Mouse (Mus musculus): ENCODE results near the gene Trpm3. TPM values are rescaled to one million over a fixed set of nuclear protein-coding genes. Genes with fewer than 3 reads are reported as not detected.

The Trpm3 gene
- polyA plus RNA-seq, 1 experiment from 2014 or later, result 1.7 TPM

DNA sequence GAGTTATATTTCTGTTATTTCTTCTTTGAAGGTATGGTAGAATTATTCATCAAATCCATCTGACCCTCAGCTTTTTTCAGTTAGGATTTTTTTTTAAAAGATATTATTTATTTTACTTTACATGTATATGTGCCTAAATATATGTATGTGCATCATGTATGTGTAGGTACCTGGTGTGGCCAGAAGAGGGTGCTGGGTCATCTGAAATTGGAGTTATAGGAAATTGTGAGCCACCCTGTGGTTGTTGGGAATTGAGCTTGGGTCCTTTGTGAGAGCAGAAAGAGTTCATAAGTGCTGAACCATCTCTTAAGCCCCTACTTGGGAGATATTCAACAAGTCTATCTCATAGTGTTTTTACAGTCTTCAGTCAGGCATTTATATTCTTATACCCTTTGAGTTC lies 389.1 kb downstream of the Trpm3 start:
- no peaks in the 10 kb centered on the region for H3K4me1 ChIP-seq
- no peak overlapping the region for H3K27ac ChIP-seq
- H3K36me3 ChIP-seq, result no peaks in the 10 kb centered on the region
- no peak overlapping the region for H3K4me3 ChIP-seq
- no peak overlapping the region for H3K4me2 ChIP-seq
- no peak overlapping the region for H3K9ac ChIP-seq
- no peaks in the 10 kb centered on the region for H3K27me3 ChIP-seq
- no peak for ATAC-seq (ENCODE audit: insufficient number of reproducible peaks, insufficient read depth, low FRiP score, low TSS enrichment, low read depth)
- H3K9me3 ChIP-seq, result no peaks in the 10 kb centered on the region

DNA sequence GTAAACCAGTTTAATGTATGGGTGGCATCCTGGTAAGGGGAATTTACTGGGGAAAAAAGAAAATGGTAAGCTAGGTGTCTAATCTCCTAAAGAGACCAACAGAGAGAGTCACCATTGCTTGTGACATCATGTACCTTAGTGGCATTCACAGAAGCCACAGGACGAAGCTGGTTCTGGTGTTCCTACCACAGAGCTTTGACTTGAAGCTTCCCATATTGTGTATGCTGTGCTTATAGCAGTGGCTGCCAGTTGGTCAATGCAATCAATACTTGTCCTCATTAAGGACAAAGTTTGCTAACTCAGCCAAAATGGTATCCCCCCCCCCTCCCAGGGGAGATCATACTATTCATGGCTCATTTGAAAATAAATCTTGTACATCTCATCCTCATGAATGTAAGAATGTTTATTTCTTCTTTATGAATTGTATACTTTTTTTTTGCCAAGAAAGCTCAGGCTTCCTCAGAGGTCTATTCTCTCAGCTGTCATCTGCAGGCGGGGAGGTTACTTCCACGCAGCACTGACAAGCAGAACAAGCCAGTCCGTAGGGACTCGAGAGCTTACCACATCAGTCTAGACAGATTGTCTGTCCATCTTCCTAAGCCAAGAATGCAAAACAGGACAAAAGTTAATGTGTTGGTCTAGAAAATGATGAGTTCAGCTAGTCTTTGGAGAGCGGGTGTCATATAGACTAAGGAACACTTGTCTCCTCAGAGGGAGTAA lies 404.3 kb downstream of the Trpm3 start:
- no peak for ATAC-seq (ENCODE audit: insufficient number of reproducible peaks, insufficient read depth, low FRiP score, low TSS enrichment, low read depth)
- Histone ChIP-seq H3K36me3 (no peaks in the 10 kb centered on the region), H3K9me3 (no peaks in the 10 kb centered on the region), H3K27me3 (no peaks in the 10 kb centered on the region), H3K4me3 (no peak overlapping the region), H3K9ac (no peak overlapping the region), H3K27ac (no peak overlapping the region), H3K4me2 (no peak overlapping the region), H3K4me1 (no peaks in the 10 kb centered on the region)
- WGBS, result 81% methylated on average over 6 of the region's 6 CpGs

DNA sequence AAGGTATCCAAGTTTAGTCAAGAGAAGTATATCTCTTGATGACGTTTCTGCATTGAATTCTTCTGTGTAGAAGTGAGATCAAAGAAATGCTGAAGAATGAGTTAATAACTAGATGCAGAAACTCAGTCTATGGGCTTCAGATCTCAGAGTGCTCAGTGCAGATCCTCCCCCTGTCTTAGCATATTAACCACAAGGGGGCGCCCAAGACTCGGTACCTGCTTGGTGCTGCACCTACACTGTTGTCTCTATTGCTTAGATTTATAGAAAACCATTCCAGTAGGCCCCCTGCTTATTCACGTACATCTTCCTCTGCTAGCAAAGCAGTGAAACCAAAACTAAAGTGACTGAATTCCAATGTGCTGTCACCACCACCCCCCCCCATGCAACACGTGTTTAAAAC lies 413.3 kb downstream of the Trpm3 start:
- H3K36me3 ChIP-seq, result no peaks in the 10 kb centered on the region
- no peak overlapping the region for H3K4me3 ChIP-seq
- no peak for ATAC-seq (ENCODE audit: insufficient number of reproducible peaks, insufficient read depth, low FRiP score, low TSS enrichment, low read depth)
- peaks cover 7% of the 10 kb centered on the region for H3K4me1 ChIP-seq
- no peak overlapping the region for H3K9ac ChIP-seq
- no peaks in the 10 kb centered on the region for H3K27me3 ChIP-seq
- no peaks in the 10 kb centered on the region for H3K9me3 ChIP-seq
- 27% methylated on average over 5 of the region's 5 CpGs for WGBS
- no peak overlapping the region for H3K27ac ChIP-seq
- H3K4me2 ChIP-seq, result no peak overlapping the region

DNA sequence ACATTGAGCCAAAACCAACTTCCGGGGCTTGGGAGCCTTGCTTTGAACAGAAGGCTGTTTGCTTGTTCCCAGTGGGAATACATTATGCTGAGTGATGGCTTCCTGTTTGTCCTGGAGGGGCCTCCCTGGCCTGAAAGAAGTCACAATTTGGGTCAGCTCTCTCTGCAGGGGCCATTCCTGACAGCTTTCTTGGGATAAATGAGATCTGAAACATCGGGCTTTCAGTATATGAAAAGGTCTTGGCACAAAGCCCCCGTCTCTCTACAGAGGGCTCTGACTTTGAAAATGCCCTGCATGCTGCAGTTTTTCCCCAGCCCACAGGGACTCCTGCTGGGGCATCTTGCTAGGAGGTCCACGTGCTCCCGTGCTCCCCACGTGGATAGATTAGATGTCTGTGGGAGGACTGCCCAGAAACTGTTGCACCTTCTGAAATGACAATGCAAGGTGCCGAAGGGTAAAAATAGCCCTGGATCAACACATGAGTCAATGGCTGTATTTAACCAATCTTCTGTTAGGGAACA lies 415.6 kb downstream of the Trpm3 start:
- H3K9ac ChIP-seq, result no peak overlapping the region
- H3K9me3 ChIP-seq, result no peaks in the 10 kb centered on the region
- no peak overlapping the region for H3K27ac ChIP-seq
- no peaks in the 10 kb centered on the region for H3K27me3 ChIP-seq
- no peak overlapping the region for H3K4me3 ChIP-seq
- H3K4me2 ChIP-seq, result no peak overlapping the region
- no peak for ATAC-seq (ENCODE audit: insufficient number of reproducible peaks, insufficient read depth, low FRiP score, low TSS enrichment, low read depth)
- 14% methylated on average over 7 of the region's 7 CpGs for WGBS
- H3K4me1 ChIP-seq, result peaks cover 7% of the 10 kb centered on the region
- no peaks in the 10 kb centered on the region for H3K36me3 ChIP-seq

DNA sequence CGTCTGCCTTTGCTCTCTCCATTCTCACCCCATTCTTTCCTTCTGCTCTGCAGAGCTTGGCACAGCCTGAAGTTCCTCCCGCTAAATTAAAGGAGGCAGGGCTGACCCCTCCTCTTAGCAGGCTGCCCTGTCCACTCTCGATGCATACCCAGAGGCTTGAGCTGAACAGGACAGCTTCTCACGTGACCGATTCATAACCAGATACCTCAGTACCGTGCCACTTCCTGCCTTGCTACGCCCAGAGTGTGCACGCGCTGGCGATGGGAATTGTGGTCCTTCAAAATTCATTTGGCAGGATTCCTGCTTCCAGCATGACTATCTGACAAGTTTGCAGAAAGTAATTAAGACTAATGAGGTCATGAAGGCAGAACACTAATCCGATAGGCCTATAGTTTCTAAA lies 433.6 kb downstream of the Trpm3 start:
- no peak for ATAC-seq (ENCODE audit: insufficient number of reproducible peaks, insufficient read depth, low FRiP score, low TSS enrichment, low read depth)
- 71% methylated on average over 11 of the region's 11 CpGs for WGBS
- Histone ChIP-seq H3K36me3 (no peaks in the 10 kb centered on the region), H3K4me1 (no peaks in the 10 kb centered on the region), H3K27ac (no peak overlapping the region), H3K4me3 (no peak overlapping the region), H3K9ac (no peak overlapping the region), H3K9me3 (no peaks in the 10 kb centered on the region), H3K27me3 (no peaks in the 10 kb centered on the region), H3K4me2 (no peak overlapping the region)

DNA sequence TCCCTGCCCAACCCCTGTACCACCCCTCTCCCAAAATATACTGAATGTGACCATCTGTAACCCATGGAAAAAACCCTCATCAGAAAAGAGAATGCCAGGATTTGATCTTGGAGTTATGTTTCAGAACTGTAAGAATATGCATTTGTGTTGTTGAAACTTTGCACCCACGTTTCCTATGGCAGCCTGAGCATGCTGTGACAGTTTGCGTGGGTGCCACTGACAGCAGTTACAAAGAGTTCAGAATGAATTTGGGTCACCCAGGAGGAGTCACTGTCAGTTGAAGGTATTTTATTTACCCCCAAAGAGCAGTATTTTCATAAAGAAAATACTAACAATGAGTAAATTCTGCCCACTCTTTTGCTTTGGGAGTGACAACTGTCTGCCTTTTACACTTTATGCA lies 434.0 kb downstream of the Trpm3 start:
- ATAC-seq (ENCODE audit: insufficient number of reproducible peaks, insufficient read depth, low FRiP score, low TSS enrichment, low read depth), result no peak
- Histone ChIP-seq H3K27me3 (no peaks in the 10 kb centered on the region), H3K4me2 (no peak overlapping the region), H3K27ac (no peak overlapping the region), H3K9me3 (no peaks in the 10 kb centered on the region), H3K4me3 (no peak overlapping the region), H3K9ac (no peak overlapping the region), H3K36me3 (no peaks in the 10 kb centered on the region), H3K4me1 (no peaks in the 10 kb centered on the region)
- 76% methylated on average over 2 of the region's 2 CpGs for WGBS

DNA sequence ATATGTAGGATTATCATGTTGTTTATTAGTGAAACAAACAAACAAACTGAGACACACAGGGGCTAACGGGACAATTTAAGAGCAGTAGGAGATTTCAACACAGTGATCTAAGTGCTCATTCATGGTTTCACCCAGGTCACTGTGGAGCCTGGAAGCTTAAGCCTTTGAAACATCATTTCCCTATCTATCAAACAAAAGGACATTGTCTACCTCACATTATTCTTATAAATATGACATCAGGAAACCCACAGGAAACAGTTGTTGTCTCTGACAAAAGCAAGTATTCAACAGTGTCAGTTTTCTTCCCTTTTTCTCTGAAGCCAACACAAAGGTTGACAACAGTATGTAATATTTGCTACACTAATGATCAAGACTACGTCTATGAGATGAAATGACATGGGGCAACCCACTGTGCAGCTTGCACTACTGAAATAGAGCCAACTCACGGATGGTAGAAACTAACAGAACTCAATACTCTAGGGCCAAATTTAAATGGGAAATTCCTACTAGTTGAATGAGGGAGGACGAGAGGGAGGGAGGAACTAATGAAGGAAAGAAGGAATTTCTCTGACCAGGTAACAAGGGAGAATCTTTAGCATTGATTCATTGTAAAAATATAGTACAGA lies 443.4 kb downstream of the Trpm3 start:
- no peak overlapping the region for H3K4me2 ChIP-seq
- no peak overlapping the region for H3K9ac ChIP-seq
- no peaks in the 10 kb centered on the region for H3K27me3 ChIP-seq
- H3K4me1 ChIP-seq, result no peaks in the 10 kb centered on the region
- ATAC-seq (ENCODE audit: insufficient number of reproducible peaks, insufficient read depth, low FRiP score, low TSS enrichment, low read depth), result no peak
- H3K36me3 ChIP-seq, result no peaks in the 10 kb centered on the region
- no peak overlapping the region for H3K4me3 ChIP-seq
- H3K27ac ChIP-seq, result no peak overlapping the region
- WGBS, result 72% methylated on average over 4 of the region's 4 CpGs
- H3K9me3 ChIP-seq, result no peaks in the 10 kb centered on the region

DNA sequence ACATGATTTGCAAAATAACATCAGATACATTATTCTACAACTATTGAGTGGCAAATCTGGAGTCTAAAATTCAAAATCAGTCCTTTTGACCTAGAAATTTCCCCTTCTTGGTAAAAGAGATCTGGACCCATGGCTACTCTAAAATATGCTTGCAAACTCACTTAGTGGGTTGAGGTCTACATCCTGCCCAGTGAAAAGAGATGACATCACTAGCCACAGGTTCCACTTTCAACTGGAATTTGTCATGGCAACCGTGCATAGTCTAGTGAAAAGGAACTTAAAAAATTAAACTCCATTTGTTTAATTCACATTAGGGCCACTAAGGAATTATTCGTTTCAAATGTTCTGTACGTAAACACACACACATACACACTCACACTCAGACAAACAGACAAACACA lies 455.6 kb downstream of the Trpm3 start:
- no peaks in the 10 kb centered on the region for H3K36me3 ChIP-seq
- 82% methylated on average over 3 of the region's 3 CpGs for WGBS

DNA sequence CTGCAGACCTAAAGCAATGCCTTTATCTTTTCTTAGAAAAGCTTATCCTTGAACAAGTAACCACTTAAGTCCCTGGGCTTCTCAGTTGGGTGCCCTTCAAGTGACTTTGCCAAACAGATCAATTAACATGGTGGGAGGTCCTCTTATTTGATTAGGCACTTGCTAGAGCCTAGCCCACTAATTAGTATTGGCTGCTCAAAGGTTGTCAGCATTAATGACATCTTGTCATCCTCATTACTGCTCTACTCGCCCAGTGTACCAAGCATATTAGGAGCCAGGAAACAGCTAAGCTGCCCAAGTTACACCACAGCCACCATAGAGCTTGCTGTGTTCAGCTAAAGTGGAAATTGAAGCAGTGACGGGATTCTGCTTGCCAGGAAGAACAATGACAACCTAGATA lies 456.4 kb downstream of the Trpm3 start:
- no peak overlapping the region for H3K4me2 ChIP-seq
- H3K9me3 ChIP-seq, result no peaks in the 10 kb centered on the region
- no peaks in the 10 kb centered on the region for H3K4me1 ChIP-seq
- no peak for ATAC-seq (ENCODE audit: insufficient number of reproducible peaks, insufficient read depth, low FRiP score, low TSS enrichment, low read depth)
- H3K27ac ChIP-seq, result no peak overlapping the region
- no peak overlapping the region for H3K9ac ChIP-seq
- no peak overlapping the region for H3K4me3 ChIP-seq
- no peaks in the 10 kb centered on the region for H3K27me3 ChIP-seq
- 48% methylated on average over 2 of the region's 2 CpGs for WGBS
- H3K36me3 ChIP-seq, result no peaks in the 10 kb centered on the region

More for the DNA sequence above, 455.6 kb downstream of the Trpm3 start:
- ATAC-seq (ENCODE audit: insufficient number of reproducible peaks, insufficient read depth, low FRiP score, low TSS enrichment, low read depth), result no peak
- Histone ChIP-seq H3K4me1 (no peaks in the 10 kb centered on the region), H3K27ac (no peak overlapping the region), H3K4me3 (no peak overlapping the region), H3K27me3 (no peaks in the 10 kb centered on the region), H3K9ac (no peak overlapping the region), H3K9me3 (no peaks in the 10 kb centered on the region), H3K4me2 (no peak overlapping the region)

DNA sequence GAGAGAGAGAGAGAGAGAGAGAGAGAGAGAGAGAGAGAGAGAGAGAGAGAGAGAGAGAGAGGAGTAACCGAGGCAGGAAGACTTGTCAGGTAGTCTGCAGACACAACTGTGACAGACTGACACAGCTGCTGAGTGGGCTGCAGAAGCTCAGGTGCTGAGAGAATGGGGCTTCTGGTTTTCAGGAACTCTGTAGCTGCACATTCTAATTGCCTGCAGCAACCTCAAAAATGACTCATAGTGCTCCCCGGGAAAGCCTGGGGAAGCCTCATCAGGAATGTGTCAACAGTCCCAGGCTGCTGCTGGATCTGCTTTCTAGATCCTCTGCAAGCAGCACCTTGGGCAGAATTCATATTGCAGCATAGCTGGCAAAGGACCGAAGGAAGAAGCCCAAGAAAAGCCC lies 457.9 kb downstream of the Trpm3 start:
- Histone ChIP-seq H3K4me3 (no peak overlapping the region), H3K4me1 (no peaks in the 10 kb centered on the region), H3K27ac (no peak overlapping the region), H3K36me3 (no peaks in the 10 kb centered on the region), H3K4me2 (no peak overlapping the region), H3K9ac (no peak overlapping the region), H3K9me3 (no peaks in the 10 kb centered on the region), H3K27me3 (no peaks in the 10 kb centered on the region)
- no peak for ATAC-seq (ENCODE audit: insufficient number of reproducible peaks, insufficient read depth, low FRiP score, low TSS enrichment, low read depth)
- WGBS, result 37% methylated on average over 3 of the region's 3 CpGs

DNA sequence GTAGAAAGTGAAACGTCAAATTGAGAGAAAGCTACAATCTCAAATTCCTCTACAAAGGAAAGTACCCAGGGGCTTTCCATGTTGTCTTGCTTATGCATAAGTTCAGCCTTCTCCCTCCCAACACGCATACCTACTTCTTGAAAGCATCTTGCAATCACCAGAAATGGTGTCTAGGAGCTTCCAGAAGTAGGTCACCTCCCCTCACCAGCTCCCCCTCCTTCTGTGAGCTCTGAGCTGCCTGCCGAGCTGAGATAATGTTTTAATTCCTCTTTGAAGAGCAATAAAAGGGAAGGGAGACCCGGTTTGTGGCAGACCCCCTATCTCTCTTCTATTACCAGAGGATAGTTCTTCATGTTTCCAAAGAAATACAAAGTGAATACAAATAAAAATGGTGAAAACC lies 465.5 kb downstream of the Trpm3 start:
- 30% methylated on average over 4 of the region's 4 CpGs for WGBS
- Histone ChIP-seq H3K9ac (no peak overlapping the region), H3K9me3 (no peaks in the 10 kb centered on the region), H3K27me3 (no peaks in the 10 kb centered on the region), H3K36me3 (no peaks in the 10 kb centered on the region), H3K4me2 (no peak overlapping the region), H3K4me1 (no peaks in the 10 kb centered on the region), H3K27ac (no peak overlapping the region), H3K4me3 (no peak overlapping the region)
- ATAC-seq (ENCODE audit: insufficient number of reproducible peaks, insufficient read depth, low FRiP score, low TSS enrichment, low read depth), result no peak

DNA sequence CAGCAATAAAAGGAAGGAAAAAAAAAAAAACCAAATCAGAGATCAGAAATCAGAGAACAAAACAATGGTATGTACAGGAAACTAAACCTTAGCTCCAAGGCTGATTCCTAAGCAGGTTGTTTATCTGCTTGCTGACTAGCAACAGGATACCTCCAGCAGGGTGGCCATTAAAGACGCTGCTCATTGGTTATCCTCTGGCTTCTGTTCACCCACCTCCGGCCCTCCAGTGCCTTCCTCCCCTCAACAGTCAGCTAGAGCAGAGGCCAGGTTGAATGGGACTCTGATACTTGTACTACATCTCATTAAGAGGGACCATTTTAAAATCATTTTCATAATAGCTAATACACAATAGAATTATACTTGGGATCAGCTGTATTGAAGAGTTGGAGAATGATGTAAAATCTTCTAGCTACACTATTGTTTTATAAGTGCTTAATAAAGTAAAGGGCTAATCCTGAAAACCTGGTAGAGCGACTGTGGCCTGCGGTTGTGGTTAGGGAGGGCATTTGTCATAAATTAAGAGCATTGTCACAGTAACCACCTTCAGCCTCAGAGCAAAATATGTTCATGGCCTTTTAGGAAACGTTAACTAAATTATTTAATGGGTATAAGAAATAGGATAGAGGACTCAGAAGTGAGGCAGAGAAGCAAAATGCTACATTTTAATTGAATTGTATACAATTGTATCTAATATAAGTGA lies 469.3 kb downstream of the Trpm3 start:
- no peaks in the 10 kb centered on the region for H3K27me3 ChIP-seq
- H3K9me3 ChIP-seq, result no peaks in the 10 kb centered on the region
- H3K4me1 ChIP-seq, result no peaks in the 10 kb centered on the region
- no peak overlapping the region for H3K27ac ChIP-seq
- H3K36me3 ChIP-seq, result no peaks in the 10 kb centered on the region
- no peak overlapping the region for H3K4me2 ChIP-seq
- no peak overlapping the region for H3K4me3 ChIP-seq
- ATAC-seq (ENCODE audit: insufficient number of reproducible peaks, insufficient read depth, low FRiP score, low TSS enrichment, low read depth), result no peak
- WGBS, result 66% methylated on average over 5 of the region's 5 CpGs
- H3K9ac ChIP-seq, result no peak overlapping the region

Data from embryonic facial prominence, embryonic 13.5 days (tissue).